Mouse (Mus musculus): ENCODE results near the gene Rnf212b. TPM values are rescaled to one million over a fixed set of nuclear protein-coding genes. Genes with fewer than 3 reads are reported as not detected.
A peak's percentile ranks its signal among the peaks of the same experiment; 100 is the strongest.

Rnf212b gene
- polyA plus RNA-seq, 1 experiment: 0.08 TPM

DNA sequence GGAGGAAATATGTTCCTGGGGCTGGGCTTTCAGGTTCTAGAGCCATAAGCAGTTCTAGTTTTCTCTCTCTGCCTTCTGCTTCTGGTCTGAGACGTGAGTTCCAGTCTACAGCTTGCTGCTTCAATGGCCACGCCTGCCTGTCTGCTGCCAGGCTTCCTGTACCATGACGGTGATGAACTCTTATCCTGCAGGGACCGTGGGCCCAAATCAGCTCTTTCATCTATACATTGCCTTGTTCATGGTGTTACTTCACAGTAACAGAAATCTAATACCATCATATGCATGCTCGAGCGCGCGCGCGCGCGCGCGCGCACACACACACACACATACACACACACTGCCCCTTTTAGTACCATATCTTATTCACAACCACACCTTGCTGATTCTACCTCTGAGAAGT is 17.2 kb upstream of the Rnf212b start:
- DNase-seq (ENCODE audit: low spot score): no peak

DNA sequence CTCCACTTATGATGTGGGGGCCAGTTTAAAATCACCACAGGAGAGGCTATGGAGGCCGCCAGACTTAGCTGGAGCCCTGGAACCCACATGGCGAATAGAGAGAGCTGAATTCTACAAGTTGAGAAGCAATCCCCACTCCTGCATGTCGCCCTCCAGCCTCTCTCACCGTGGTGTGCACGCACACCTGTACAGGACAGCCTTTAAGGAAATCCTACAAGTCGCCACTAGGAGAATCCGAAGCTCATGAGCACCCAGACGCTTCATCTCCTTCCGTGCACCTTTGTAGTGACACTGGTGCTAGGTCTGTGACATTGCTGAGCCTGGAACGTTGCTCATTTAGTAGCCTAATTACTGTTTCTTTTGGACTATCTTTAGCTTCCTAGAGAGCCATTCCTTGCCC is 14.3 kb upstream of the Rnf212b start:
- no peak for DNase-seq (ENCODE audit: low spot score)

DNA sequence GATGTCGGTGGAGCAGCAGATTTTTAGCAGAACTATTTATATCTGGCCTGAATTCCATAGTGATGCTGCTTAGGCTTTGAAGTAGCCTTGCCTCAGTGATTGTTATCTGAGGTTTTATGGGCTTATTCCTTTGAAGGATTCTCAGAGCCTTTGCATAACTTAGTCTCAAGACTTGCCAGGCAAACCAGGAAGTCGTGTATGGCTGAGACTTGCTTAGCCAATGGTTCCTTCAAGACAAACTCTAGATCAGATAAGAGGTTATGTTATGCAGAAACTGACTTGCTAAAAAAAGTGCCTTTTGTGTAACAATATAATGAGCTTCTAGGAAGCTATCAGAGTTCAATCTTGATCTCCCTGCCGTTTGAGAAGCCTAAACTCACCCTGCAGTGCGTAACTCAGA is 11.5 kb upstream of the Rnf212b start:
- DNase-seq (ENCODE audit: low spot score): no peak

DNA sequence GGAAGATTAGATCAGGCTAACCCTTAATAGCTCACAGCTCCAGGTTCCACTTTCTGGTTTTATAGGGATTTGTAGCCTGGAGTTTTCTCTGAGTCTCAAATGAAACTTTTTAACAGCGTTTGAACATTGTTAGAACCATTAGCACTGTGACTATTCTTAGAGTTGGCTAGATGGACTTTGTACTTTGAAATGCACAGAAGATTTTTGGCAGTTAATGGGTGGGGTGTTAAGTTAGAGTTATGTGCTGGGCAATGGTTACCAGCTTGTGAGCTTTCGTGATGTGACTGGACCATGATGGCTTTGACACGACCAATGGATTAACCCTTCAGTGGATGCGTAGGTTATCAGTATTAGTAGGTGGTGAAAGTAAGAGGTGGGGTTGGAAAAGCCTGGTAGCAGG is 7.8 kb upstream of the Rnf212b start:
- DNase-seq (ENCODE audit: low spot score): no peak

DNA sequence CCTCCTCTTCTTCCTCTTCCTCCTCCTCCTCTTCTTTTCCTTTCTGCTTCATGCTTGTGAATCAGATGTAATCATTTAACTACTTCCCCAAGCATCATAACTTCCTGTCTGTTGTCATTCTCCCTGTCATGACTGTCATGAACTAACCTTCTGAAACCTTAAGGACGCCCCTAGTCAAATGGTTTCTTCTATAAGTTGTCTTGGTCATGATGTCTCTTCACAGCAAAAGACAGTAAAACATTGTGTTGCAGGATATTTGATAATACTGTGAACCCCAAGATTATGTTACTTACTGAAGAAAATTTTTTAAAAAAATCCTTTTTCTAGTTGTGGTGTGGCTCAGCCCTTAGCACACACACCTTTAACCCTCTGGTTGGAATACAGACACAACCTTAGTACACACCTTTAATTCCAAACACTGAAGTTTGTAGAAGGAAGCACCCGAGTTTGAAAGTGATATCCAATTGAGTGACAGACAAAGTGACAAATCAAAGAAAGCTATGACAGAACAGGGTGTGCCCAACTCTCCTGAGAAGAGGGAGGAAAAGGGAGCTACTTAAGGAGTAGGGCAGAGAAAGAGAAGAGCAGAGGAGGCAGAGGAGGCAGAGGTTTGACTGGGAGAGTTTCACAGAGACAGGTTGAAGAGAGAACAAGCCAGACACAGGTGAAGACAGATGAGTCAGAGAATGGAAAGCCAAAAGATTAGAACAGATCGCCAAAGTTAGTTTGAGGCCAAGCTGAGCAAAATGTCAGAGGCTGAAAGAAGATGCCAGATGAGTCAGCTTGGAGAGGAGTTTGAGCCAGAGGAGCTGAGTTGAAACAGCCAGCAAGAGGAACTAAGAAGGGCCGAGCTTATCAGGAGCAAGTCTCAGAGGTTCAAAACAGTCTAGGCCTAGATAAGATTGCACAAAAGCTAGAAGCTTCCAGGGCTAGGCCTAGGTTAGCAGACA is 4.9 kb upstream of the Rnf212b start:
- no peak for DNase-seq (ENCODE audit: low spot score)

DNA sequence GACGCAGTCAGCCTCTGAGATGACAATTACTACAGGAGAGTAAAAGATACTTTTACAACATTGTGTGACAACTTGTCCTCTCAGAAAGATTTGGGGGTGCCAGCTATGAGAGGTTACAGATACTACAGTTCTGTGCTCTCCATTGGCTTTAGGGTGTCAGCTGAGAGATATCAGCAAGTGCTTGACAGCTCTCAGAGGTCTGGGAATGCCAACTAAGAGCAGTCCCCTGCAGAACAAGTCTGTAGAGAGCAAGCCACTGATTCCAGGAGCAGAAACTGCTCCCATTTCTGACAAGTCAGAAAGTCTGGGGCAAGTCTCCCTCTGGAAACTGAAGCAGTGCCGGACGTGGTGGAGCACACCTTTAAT is 4.3 kb upstream of the Rnf212b start:
- no peak for DNase-seq (ENCODE audit: low spot score)

DNA sequence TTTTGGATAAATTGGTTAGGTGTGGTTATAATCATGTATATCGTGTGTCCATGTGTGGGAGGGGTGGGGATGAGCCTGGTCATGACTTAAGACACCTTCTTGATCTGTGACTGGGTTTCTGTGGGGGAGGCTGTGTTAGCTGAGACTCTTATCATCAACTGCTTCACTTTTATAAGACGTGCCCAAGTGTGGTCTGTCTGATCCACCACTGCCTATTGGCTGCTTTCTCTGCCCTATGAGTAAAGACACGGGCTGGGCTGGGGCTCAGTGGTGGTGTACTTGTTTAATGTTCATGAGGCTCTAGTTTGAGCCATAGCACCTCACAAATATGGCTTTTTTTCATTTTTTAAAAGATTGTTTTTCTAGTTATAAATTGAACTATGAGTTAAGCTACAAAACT is 1.8 kb downstream of the Rnf212b start:
- DNase-seq (ENCODE audit: low spot score): no peak

DNA sequence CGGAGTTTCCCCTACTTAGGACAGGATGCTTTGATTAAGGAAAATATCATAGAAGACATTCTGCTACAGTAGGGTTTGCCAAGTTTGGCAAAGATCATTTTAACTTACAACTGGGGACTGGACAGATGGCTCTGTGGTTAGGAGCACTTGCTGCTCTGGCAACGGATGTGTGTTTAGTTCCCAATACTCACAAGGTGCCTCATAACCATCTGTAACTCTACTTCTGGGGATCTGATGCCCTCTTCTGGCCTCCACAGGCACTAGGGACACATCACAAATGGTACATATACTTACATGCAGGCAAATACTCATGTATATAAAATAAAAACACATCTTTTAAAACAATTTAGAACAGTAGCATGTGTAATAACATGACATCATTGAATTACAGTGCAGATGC is 3.9 kb downstream of the Rnf212b start:
- no peak for DNase-seq (ENCODE audit: low spot score)

DNA sequence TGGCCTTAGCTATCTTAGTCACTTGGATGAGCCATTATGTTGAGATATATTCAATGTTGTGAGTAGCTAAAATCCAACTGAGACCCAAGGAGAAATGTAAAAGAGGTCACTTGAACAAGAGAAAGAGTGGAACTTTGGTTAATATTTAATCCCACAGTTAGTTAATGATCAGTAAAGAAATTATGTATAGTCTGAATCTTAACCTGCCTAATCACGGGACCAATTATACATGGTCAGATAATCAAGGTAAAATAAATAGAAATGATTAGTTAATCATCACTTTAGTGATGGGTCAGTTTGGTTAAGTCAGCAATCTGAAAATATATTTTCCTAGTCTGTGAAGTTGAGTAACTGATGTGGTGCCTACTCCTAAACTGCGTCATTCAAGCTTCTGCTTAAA is 8.4 kb downstream of the Rnf212b start:
- DNase-seq (ENCODE audit: low spot score): no peak

DNA sequence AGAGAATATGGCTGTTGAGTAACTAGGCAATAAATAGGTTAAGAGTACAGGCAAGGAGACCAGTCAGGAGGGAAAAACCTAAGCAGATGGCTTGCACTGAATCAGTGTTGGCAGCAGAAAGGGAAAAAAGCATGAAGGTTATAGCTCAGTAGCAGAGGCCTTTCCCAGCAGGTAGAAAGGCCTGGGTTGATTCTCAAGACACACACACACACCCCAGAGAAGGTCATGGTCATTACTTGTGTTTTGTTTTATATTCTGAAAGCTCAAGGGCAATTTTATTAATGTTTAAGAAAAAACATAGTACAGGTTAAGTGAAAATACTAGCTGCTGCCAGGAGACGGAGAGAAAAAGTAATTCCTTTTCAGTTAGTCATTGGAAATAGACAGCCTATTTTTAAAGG is 9.8 kb downstream of the Rnf212b start:
- DNase-seq (ENCODE audit: low spot score): no peak

DNA sequence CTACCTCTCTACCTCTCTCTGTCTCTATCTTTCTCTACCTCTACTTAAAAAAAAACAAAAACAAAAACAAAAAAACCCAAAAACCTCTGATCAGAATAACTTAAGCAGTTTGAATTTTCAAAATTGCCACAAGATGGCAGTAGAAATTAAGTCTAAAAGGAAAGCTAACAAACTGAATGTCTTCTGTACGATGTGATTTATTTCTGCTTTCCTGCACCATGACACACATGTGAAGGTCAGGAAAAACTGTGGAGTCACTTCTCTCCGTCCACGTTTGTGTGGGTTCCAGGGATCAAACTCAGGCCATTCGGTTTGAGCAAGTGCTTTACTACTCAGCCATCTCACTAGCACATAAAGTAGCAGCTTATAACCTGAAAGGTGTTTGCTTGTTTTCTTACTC is 29.5 kb downstream of the Rnf212b start:
- no peak for DNase-seq (ENCODE audit: low spot score)

DNA sequence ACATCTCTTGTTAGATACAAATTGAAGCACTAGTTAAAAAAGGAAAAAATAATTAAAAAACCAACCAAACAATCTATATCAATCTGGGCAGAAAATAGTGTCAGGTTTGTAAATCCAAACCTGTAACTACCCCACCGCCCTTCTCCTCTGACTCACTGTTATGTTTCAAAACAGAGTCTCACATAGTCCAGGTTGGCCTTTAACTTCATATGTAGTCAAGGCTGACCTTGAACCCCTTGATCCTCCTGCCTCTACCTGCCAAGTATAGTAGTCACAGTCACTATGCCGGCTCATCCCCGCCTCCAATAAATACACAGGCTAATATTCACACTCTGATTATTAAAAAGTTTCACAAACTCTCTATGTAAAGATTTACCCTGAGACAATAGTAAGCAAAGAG is 41.8 kb downstream of the Rnf212b start:
- no peak for DNase-seq (ENCODE audit: low spot score)

DNA sequence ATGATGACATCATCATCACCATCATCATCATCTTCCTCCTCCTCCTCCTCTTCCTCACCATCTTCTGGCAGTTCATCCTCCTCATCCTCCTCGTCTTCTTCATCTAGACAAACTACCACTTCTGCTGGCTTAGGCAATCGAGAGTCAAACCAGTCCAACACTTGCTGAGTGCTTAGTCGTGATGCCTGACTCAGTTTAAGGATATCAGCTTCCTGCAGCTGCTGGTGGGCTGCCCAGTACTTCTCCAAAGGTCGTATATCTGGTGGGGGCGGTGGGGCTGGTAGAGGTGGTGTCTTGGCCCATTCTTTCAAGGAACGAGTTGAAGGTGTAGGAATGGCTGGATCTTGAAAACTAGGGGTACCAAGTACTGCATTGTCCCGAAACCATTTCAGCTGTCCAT is 42.8 kb downstream of the Rnf212b start:
- DNase-seq (ENCODE audit: low spot score): no peak

DNA sequence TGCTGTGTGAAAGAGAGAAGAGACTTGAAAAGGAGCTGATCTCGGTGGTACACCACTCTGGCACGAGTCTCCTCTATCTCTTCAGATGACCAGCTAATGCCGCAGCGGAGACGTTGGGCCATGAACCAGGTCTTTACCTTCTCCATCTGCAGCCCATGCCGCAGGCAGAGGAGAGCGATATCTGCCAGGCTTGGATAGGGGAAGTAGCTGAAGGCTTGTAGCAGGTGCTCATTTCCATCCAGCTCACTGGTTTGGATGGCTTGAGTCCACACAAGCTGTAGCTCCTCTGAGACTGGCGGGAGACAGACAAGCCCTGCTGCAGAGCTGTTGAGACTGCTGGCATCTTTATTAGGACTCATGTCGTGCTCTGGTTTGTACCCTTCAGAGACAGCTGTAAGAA is 44.0 kb downstream of the Rnf212b start:
- DNase-seq (ENCODE audit: low spot score): no peak

DNA sequence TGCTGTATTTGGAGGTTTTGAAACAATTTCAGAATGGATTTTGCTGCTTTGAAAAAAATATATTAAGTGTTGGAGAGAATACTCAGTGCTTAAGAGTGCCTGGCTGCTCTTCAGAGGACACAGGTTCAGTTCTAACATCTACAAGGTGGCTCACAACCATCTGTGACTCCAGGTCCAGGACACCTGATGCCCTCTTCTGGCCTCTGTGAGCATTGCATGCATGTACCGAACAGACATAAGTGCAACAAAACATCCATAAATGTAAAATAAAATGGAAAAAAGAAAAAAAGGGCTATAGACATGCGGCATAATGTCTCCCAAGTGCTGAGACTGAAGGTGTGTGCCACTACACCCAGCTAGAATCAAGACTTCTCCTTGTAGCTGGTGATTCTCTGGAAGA is 46.6 kb downstream of the Rnf212b start:
- DNase-seq (ENCODE audit: low spot score): no peak

DNA sequence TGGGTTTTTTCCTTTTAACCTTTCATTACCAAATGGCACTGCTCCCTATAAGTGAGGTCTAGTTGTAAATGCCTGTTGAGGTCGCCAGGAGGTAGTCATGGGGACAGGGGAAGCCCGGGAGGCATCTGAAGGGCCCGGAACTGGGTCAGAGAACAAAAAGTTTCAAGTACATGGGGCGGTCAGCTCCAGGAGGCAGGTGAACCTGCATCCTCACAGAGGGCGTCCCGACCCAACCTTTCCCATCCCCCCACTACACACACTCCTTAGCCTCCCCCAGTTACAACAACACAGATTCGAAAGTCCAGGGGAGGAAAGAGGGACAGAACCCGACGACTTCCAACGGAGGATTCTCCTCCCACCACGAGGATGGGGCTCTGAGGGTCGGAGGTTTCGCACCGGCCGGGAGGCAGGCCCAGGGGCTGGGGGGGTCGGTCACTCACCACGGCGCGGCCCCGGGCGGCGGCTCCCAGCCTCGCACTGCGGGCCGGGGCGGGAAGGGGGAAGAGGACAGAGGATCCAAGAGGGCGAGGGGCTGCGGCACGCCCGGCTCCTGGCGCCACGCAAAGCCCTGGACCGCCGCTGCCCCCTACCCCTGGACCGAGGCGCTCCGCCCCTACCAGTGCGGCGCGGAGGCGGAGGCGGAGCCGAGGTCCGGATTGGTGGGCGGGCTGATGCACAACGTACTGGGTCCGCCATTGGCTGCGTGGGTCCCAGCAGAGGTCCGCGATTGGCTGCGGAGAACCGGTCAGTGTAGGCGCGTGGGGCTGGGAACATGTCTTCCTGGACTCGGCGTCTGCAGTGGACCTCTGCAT is 49.8 kb downstream of the Rnf212b start:
- DNase-seq (ENCODE audit: low spot score): peak; percentile 80

DNA sequence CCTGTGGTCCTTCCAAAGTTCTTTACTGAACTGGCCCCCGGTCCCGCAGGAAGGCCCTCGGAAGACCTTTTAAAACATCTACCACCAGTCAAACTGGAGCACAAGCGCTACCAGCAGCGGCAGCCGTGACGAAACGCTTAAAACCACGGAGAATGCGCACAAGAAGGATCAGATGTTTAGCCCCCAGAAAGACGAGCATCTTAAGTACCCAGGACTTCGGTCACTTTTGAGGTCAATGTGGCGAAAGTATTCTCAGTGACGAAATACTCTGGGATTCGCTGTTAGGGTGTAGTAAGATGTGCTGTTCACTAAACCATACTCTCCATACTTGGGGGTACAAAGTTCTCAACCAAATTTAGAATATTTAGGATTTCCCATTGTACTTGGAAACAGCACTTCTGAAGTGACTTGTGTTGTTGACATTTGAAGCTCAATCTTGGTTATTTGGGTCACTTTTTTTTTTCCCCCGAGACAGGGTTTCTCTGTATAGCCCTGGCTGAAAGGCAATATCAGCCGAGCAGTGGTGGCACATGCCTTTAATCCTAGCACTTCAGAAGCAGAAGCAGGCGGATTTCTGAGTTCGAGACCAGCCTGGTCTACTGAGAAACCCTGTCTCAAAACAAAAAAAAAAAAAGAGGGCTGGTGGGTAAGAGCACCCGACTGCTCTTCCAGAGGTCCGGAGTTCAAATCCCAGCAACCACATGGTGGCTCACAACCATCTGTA is 50.5 kb downstream of the Rnf212b start:
- DNase-seq (ENCODE audit: low spot score): no peak

DNA sequence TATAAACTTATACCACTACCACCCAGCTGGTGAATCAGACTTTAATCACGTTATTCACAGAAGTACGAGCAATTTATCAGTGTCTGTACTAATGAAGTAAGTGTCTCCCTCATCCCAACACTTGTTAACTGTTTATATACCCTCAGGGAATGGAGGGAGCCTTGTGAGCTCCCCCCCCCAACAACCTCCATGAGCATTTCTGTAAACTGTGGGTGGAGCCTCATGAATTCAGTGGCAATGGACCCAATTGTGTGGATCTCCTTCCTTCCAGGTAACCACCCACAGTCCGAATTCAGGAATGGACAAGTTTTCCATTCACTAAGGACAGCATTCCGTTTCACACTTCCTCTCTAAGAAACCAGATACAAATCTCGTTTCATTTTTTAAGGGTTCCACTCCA is 51.7 kb downstream of the Rnf212b start:
- DNase-seq (ENCODE audit: low spot score): no peak

DNA sequence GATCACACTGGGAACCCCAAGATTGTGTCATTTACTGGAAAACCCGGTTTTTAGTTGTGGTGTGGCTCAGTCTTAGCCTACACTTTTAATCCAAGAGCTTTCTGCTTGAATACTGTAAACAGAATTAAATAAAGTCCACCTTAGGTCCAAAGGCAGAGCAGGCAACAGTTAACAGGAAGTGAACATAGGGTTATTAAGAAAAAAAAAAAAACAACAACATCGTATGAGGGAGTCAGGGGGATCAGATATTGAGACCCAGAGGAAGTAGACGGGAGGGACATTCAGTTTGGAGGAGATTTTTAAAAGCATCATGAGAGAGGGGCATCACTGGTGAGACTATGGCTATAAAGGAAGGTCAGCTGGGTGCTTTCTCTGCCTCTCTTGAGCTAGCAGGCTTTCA is 52.3 kb downstream of the Rnf212b start:
- no peak for DNase-seq (ENCODE audit: low spot score)

DNA sequence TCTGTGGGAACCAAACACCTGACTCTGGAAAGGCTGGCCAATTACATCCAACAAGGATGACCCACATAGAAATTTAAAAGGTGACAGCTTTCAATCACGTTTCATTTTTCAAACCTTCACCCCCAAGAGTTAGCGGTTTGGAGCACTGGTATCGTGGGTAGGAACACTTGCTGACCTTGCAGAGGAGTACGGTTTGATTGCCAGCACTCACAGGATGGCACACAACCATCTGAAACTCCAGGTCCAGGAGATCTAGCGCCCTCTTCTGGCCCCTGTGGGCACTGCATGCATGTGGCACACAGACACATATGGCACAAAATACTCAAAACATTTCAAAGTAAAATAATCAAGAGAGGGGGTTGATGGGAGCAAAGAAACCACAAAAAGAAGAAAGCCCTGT is 53.0 kb downstream of the Rnf212b start:
- DNase-seq (ENCODE audit: low spot score): no peak

DNA sequence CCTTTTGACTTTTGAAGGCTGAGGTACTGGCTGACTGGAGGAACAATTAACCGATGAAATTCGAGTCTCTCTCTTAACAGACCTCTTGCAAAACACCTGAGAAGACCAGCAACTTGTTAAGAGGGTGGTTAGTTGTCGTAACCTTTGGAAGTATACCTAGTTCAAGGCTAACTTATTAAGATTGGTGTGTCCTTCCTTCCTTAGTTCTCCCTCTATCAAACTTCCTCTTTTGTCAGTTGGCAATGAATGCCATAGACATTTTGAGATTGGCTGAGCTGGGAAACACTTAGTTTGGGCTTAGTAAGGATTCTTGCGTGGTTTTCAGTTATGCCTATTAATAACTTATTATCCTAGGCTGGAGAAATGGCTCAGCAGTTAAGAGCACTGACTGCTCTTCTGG is 54.1 kb downstream of the Rnf212b start:
- DNase-seq (ENCODE audit: low spot score): no peak

DNA sequence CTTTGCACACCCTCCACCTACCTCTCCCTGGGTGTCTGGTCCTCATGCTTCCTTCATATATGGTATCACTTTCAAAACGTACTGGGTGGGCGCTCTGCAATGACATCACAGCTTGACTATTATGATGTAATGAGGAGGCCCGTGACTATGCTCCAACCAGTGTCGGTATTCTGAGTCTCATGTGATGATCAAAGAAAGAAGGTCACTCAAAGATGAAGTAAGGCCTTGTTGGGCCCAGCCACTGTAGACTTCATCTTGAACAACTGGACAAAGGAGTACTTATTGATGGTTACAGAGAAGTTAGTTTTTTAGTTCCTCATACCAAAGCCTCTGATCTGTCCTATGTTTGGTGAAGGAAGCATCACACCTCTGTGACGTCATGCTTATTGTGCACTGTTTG is 56.9 kb downstream of the Rnf212b start, which contains the start of gene Homez:
Gene Homez, minus strand, starts transcription at position 101 of the 400 bp plus-strand sequence.
- no peak for DNase-seq (ENCODE audit: low spot score)

Data from urinary bladder, adult 2 months (tissue).